Mouse (Mus musculus) T-helper 17 cell (primary cell): ENCODE results near the gene Rragd.

Source experiments
- in situ Hi-C, 2 experiments: fragments of 300-600 bp; cut with MboI, MseI; formaldehyde crosslinking; loops; 1 replicate in 1 of 2; 2 replicates in 1 of 2; pipeline ENCODE4 v1.15.1; 2025; ENCODE audit warnings: high pct_unique_total_duplicates in 2 of 2

The Rragd gene

GRCm38 (mm10) chr4:33032045-33032444, 49.2 kb downstream of the Rragd start:
- in situ Hi-C loops = no loop called here

- in situ Hi-C loops = no loop called here
These were observed 50.7 kb downstream of the Rragd start for GRCm38 (mm10) chr4:33033515-33033914.

DNA sequence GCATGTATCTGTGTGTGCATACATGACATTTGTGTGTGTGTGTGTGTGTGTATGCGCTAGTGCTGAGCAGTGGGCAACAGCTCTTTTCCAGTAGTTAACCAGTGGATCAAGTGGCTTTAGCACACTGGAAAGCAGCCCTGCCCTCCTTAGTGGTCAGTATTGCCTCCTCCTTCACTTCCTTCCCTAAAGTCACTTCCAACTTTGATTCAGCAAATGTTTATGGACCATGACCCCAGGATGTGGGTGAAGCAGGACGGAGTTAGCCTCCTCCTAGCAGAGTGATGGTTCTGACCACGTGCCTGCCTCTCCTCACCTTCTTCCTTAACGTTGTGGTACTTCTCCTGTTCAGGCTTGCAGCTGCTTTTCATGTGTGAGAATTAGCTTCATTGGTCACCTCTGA, 57.0 kb downstream of the Rragd start:
- in situ Hi-C loops = loop anchor here in 1 of 2 experiments (5.0 kb wide), 1 partner anchor 72 kb away; no protein-coding TSS in a partner anchor

DNA sequence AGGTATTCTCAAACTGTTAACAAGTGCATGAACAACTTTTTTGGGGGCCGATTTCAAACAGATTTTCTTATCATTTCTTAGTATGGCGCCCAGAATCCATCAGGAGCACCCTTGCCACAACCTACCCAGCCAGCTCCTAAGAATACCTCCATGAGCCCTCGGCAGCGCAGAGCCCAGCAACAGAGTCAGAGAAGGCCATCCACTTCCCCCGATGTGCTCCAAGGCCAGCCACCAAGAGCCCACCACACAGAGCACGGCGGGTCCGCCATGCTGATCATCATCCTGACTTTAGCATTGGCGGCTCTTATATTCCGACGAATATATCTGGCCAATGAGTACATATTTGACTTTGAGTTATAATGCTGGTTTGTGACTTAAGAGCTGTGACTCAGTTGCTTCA, 66.8 kb downstream of the Rragd start:
- in situ Hi-C loops = no loop called here

- in situ Hi-C loops = no loop called here
These were observed 69.2 kb downstream of the Rragd start for GRCm38 (mm10) chr4:33052055-33052454.

DNA sequence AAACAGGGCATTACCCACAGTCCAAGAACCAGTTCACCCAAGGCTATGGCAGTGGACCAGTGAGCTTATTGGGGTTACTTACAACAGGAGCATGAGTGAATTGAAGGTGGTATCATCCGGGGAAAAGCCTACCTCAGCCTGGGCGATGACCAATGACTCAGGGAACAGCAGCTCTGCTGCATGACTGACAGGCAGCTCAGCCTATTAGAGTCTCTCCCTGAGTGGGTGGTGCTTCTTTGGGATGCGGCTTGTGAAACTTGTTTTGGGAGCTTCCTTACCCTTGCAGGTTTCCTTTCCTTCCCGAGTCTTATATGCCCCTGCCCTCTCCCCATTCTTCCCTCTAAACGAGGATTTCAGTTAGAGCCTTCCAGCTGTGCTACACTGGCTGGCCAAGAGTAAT, 69.8 kb downstream of the Rragd start:
- in situ Hi-C loops = no loop called here

DNA sequence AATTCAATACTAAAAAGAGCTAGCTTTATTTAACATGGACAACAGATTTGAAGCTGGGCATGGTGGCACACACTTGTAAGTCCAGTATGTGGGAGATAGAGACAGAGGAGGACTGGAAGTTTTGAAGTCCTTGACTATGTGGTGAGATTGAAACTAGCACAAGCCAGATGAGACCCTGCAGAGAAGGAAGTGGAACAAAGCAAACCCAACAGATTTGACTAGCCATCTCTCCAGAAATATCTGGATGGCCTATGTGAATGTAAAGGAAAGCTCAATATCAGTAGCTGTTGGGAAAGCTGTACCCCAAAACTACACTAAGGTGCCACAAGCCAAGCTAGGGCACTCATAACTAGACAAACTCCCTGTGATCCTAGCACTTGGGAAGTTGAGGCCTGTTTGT, 71.6 kb downstream of the Rragd start:
- in situ Hi-C loops = no loop called here

DNA sequence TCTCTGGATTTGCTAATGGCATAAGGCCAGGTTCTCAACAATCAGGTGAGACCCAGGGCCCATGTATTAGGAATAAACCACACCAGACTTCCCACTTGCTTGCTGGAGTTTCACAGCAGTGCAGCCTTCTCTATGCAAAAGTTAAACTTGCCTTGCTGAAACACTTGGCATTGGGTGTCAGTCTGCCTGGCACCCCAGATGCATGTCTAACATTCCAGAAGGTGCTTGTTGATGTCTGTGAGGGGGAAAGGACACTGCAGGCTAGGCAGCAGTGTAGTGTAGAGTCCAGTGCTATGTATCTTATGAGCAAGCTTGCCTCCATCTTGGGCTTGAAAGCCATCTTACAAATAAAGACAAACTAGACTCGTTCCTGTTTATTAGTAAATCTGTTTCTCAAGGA, 73.5 kb downstream of the Rragd start:
- in situ Hi-C loops = no loop called here

DNA sequence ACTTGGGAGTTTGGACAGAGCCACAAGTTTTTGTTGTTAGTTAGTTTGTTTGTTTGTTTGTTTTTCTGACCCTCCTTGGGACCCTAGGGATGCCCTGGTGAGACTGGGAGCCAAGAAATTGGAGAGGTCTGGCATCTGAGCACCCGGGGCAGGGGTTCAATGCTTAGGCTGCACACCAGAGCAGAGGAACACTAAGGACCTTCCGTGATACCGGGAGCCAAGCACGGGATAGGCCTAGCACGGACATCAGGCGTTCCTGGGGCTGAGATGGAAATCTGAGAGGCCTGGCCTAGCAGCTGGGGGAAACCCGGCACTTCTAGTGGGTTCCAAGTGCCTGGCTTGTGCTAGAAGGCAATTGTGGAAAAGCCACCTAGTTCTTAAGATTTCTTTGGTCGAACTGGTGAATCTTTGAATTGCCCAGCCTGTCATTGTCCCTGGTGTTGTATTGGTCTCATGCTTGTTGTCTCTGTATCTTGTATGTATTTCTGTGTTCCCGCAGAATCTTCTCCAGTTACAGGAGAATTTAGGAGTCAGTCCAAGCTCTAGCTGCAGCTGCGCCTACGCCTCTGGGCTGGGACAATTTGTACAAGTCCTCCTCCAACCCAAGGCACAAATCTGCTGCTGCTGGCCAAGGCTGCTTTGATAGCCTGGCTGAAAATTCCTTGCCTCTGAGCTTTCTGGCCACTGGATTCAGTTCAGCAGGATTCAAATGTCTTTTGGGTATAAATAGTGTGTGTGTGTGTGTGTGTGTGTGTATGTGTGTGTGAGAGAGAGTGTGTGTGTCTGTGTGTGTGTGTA, 75.3 kb downstream of the Rragd start:
- in situ Hi-C loops = no loop called here

DNA sequence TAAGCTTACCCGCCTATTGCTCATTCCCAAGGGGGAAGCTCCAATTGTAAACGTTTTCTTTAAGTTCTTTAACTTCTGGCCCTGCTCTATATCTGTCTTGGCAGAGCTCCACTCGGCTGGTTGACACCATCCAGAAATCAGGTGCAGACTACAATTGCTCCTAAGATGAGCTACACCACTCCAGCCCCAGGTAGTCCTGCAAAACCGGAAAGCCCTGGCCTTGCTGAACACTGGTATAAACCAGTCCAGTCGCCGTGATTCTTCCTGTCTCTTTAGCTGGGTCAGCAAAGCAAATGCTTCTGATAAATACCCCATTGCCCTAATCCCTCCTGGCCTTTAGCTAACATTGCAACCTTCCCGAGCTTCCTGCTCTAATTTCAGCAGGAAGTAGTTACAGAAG, 78.3 kb downstream of the Rragd start:
- in situ Hi-C loops = no loop called here

DNA sequence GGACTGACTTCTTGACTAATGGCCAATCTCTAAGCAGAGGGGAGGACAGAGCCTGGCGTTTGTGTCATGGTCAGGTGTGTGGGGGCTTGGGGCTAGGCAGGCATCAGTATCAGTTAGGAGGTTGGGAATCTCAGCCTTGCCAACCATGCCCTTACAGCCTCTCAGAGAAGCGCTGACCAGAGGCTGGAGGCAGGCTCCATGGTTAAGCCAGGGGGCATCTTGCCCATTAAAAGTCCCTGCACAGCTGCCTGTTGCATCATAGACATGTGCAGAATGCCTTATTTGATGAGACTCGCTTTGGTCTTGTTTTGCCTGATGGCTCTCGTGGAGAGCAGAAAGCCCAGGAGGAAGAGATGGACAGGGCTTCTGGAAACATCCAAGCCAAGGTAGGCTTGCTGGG, 80.1 kb downstream of the Rragd start, which contains the start of gene Gabrr2:
Gabrr2 (plus strand) TSS at position 19 of the 400 bp plus-strand sequence.
- in situ Hi-C loops = no loop called here

GRCm38 (mm10) chr4:33064986-33065385, 82.1 kb downstream of the Rragd start:
- in situ Hi-C loops = no loop called here

GRCm38 (mm10) chr4:33066223-33066960, 83.6 kb downstream of the Rragd start:
- in situ Hi-C loops = no loop called here

- in situ Hi-C loops = no loop called here
These were observed 84.5 kb downstream of the Rragd start for GRCm38 (mm10) chr4:33067331-33067730.

DNA sequence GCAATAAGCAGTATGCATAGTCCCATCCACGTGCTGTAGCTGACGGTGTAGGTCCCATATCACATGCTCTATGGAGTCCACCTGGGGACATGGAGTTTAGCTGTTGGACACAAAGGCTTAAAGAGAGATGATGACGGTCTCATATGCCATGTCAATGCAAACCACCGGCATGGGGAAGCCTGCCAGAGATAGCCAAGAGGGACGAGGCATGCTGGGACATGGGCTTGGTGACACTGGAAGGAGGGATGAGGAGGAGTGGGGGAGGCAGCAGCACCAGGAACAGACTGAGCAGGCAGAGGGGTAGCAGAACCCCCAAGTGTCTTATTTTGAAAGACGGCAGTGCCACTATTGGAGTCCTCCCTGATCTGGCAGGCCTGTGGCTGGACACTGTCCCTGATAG, 85.0 kb downstream of the Rragd start:
- in situ Hi-C loops = no loop called here

DNA sequence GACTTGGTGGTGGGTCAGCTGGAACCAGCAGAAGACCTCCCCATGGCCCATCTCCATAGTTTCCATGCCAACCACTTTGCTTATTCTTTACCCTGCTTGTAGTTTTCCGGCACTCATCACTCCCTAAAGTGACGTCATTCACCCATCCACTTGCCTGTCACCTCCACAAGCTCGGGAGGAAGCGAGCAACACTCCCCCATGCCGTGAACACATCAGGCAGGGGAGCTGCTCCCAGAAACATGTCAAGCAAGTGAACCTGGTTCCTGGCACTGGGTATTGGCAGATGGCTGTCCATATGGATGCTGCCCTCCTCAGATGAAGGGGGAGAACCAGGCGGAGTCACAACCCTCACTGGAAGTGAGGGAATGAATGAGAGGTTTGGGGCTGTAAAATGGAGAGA, 86.1 kb downstream of the Rragd start:
- in situ Hi-C loops = no loop called here

DNA sequence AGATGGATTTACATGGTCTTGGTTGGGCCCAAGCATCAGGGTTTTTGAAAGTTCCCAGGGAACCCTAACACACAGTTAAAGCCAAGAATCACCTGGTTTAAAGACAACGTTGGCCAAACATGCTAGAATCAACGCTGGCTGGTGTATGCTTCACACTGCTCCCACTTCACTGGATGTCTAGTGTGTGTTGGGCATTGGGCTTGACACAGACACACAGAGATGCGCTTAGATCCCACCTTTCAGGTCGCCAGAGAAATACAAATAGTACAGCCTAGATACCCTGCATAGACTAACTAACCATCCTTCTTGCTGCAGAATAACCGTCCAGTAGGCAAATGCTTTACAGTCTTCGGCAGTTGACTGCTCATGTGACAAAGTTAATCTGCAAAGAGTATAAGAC, 87.5 kb downstream of the Rragd start:
- in situ Hi-C loops = no loop called here

DNA sequence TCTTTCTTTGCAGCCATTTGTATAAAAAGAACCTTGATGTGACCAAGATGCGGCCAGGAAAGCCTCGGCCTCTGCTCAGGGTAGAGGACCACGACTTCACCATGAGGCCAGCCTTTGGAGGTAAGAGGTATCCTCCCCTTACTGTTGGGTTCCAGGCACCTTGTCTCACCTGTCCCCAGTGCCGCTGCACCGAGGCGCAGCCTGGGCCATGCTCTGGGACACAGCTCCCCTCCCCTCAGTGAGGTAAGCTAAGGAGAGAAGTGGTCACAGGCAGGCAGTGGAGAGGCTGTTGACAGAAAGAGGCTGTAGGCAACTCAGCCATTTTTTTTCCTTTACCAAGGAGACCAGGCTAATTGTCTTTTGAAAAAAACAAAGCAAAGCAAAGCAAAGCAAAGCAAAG, 88.5 kb downstream of the Rragd start:
- in situ Hi-C loops = no loop called here
